9 mouse cellular contexts compared by ENCODE assay signal in the genomic region with DNA sequence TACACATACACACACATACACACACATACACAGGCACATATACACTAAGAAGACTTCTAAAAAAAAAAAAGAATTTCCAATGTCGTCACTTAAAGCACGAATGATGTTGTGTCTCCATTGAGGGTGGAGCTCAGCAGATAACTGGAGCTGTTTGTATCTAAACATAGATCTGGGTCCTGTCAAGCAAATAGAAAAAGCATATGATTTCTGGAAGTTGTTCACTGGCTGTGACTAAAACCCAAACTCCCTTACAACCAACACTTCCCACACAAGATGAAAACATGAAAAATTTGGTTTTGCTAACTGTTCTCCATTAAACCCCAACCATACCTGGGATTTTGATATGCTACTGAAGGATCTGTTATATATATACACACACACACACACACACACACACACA. TPM values are rescaled to one million over a fixed set of nuclear protein-coding genes. Genes with fewer than 3 reads are reported as not detected.
A peak's percentile ranks its signal among the peaks of the same experiment; 100 is the strongest.
DNase-seq lines count a peak whose midpoint lies in the region; ATAC-seq and TF ChIP-seq lines count a peak whose summit lies in the region.
"Had no signal": no experiment of that assay in that cellular context is flagged by ENCODE, and none has a peak within 500 bp of the region (broad histone marks: within the 10 kb centered on the region; RNA-seq: fewer than 3 reads in every experiment).

No protein-coding gene starts in this region.

- peak overlapping the region; percentile 71 for H3K4me2 ChIP-seq in heart, embryonic 14.5 days (ENCODE audit: low read length)
- no peak overlapping the region for H3K4me2 ChIP-seq in midbrain, embryonic 11.5 days
- H3K4me2 ChIP-seq in midbrain, embryonic 13.5 days (replicated peaks): no peak overlapping the region
- no peak overlapping the region for H3K4me2 ChIP-seq in hindbrain, postnatal 0 days (ENCODE audit: low read depth, low read length)
- H3K4me2 ChIP-seq: forebrain, embryonic 15.5 days had no signal

- ATAC-seq in heart, embryonic 14.5 days (ENCODE audit: insufficient number of reproducible peaks, insufficient read depth, low FRiP score, low read depth): no peak
- no peak for ATAC-seq in midbrain, embryonic 11.5 days (ENCODE audit: low FRiP score)
- ATAC-seq in midbrain, embryonic 13.5 days: no peak
- no peak for ATAC-seq in hindbrain, postnatal 0 days
- ATAC-seq in erythroid progenitor cell, adult 5-6 weeks (replicated peaks; ENCODE audit: low FRiP score, poor library complexity, severe bottlenecking): no peak

- intact Hi-C loops in heart, postnatal 10 days (cut with DNase I): loop anchor here (5.0 kb wide), 2 partner anchors 60 to 70 kb away; partner anchors contain the start of gene Map3k1

- no peak overlapping the region for H3K9ac ChIP-seq in heart, embryonic 14.5 days (ENCODE audit: low read length)
- H3K9ac ChIP-seq in midbrain, embryonic 11.5 days (ENCODE audit: low read length): no peak overlapping the region
- H3K9ac ChIP-seq in midbrain, embryonic 13.5 days (replicated peaks): no peak overlapping the region
- H3K9ac ChIP-seq in hindbrain, postnatal 0 days (replicated peaks; ENCODE audit: low read length): no peak overlapping the region
- H3K9ac ChIP-seq: forebrain, embryonic 15.5 days had no signal

- no peak for TF ChIP-seq CTCF in hindbrain, postnatal 0 days (IDR thresholded peaks at IDR 0.05; ENCODE audit: low read depth)
- no peak for TF ChIP-seq CTCF in small intestine, adult 2 months (IDR thresholded peaks at IDR 0.05; ENCODE audit: extremely low read depth, insufficient read length, insufficient replicate concordance, low read depth, low read length)

- H3K36me3 ChIP-seq in heart, embryonic 14.5 days (ENCODE audit: control insufficient read depth, insufficient read depth, low read length): no peaks in the 10 kb centered on the region
- H3K36me3 ChIP-seq in midbrain, embryonic 11.5 days (ENCODE audit: control insufficient read depth, insufficient read depth, low read length): no peaks in the 10 kb centered on the region
- H3K36me3 ChIP-seq in midbrain, embryonic 13.5 days: no peaks in the 10 kb centered on the region
- H3K36me3 ChIP-seq in hindbrain, postnatal 0 days (ENCODE audit: insufficient read depth, low read length): no peaks in the 10 kb centered on the region
- H3K36me3 ChIP-seq in small intestine, adult 2 months (ENCODE audit: control insufficient read depth, insufficient read depth, low read length): no peaks in the 10 kb centered on the region
- H3K36me3 ChIP-seq: forebrain, embryonic 15.5 days had no signal

- TF ChIP-seq POLR2A in small intestine, adult 2 months (IDR thresholded peaks at IDR 0.05; ENCODE audit: low read depth, low read length): no peak

- DNase-seq in heart, postnatal 10 days: no peak
- peak; percentile 45 for DNase-seq in midbrain, embryonic 11.5 days (ENCODE audit: low spot score, missing footprints)
- no peak for DNase-seq in hindbrain, postnatal 0 days (ENCODE audit: low spot score)
- no peak for DNase-seq in retina, embryonic 14.5 days (ENCODE audit: low spot score)

- peaks cover 13 to 28% of the 10 kb centered on the region in 2 experiments for H3K4me1 ChIP-seq in heart, embryonic 14.5 days (ENCODE audit: control insufficient read depth in 2 of 2, insufficient read depth in 2 of 2, low read length in 2 of 2)
- H3K4me1 ChIP-seq in midbrain, embryonic 11.5 days (ENCODE audit: control insufficient read depth, insufficient read depth, low read length): no peaks in the 10 kb centered on the region
- peaks cover 16% of the 10 kb centered on the region for H3K4me1 ChIP-seq in midbrain, embryonic 13.5 days (replicated peaks)
- peaks cover 13% of the 10 kb centered on the region; the same call in 1 of the 2 replicates for H3K4me1 ChIP-seq in hindbrain, postnatal 0 days (ENCODE audit: insufficient read depth, low read length)
- H3K4me1 ChIP-seq in small intestine, adult 2 months (ENCODE audit: control insufficient read depth, insufficient read depth, insufficient read length, low read length): peaks cover 2% of the 10 kb centered on the region; the same call in 1 of the 2 replicates

- H3K9me3 ChIP-seq in heart, embryonic 14.5 days (ENCODE audit: control insufficient read depth, low read length): no peaks in the 10 kb centered on the region
- H3K9me3 ChIP-seq in midbrain, embryonic 11.5 days (ENCODE audit: control insufficient read depth, low read length): no peaks in the 10 kb centered on the region
- H3K9me3 ChIP-seq in midbrain, embryonic 13.5 days: no peaks in the 10 kb centered on the region
- H3K9me3 ChIP-seq in hindbrain, postnatal 0 days (ENCODE audit: low read length): no peaks in the 10 kb centered on the region
- H3K9me3 ChIP-seq: forebrain, embryonic 15.5 days had no signal

- 75% methylated on average over 2 of the region's 2 CpGs for WGBS in heart, embryonic 14.5 days
- WGBS in midbrain, embryonic 11.5 days: 83% methylated on average over 2 of the region's 2 CpGs
- WGBS in midbrain, embryonic 13.5 days: 91% methylated on average over 2 of the region's 2 CpGs
- 92% methylated on average over 2 of the region's 2 CpGs for WGBS in hindbrain, postnatal 0 days
- 87% methylated on average over 2 of the region's 2 CpGs for WGBS in small intestine, adult 2 months

- H3K27ac ChIP-seq in heart, embryonic 14.5 days (replicated peaks in 1 of 2; ENCODE audit: control insufficient read depth in 1 of 2, insufficient read depth in 1 of 2, low read depth in 2 of 2, low read length in 2 of 2): 0 out of 4 replicates have a peak overlapping the region, but pooled peaks of 1 of the 2 experiments have one; percentile 14
- no peak overlapping the region for H3K27ac ChIP-seq in midbrain, embryonic 11.5 days (ENCODE audit: low read depth, low read length)
- H3K27ac ChIP-seq in midbrain, embryonic 13.5 days: no peak overlapping the region
- H3K27ac ChIP-seq in hindbrain, postnatal 0 days: peak overlapping the region; percentile 61; the same call in 1 of the 2 replicates
- 0 out of 2 replicates have a peak overlapping the region, but pooled peaks have one; percentile 11 for H3K27ac ChIP-seq in small intestine, adult 2 months (ENCODE audit: insufficient read depth, low read depth, low read length)

- no peaks in the 10 kb centered on the region for H3K27me3 ChIP-seq in heart, embryonic 14.5 days (ENCODE audit: control insufficient read depth, insufficient read depth, low read length)
- no peaks in the 10 kb centered on the region for H3K27me3 ChIP-seq in midbrain, embryonic 11.5 days (ENCODE audit: control insufficient read depth, insufficient read depth, low read length)
- no peaks in the 10 kb centered on the region for H3K27me3 ChIP-seq in midbrain, embryonic 13.5 days
- H3K27me3 ChIP-seq in hindbrain, postnatal 0 days (ENCODE audit: insufficient read depth, low read length): no peaks in the 10 kb centered on the region
- no peaks in the 10 kb centered on the region for H3K27me3 ChIP-seq in small intestine, adult 2 months (ENCODE audit: control insufficient read depth, insufficient read depth, low read length)

- H3K4me3 ChIP-seq in heart, embryonic 14.5 days (ENCODE audit: control insufficient read depth in 1 of 2, insufficient read depth in 1 of 2, low read depth in 1 of 2, low read length in 2 of 2): no peak overlapping the region
- no peak overlapping the region for H3K4me3 ChIP-seq in midbrain, embryonic 11.5 days (ENCODE audit: low read depth, low read length)
- H3K4me3 ChIP-seq in midbrain, embryonic 13.5 days (replicated peaks): no peak overlapping the region
- no peak overlapping the region for H3K4me3 ChIP-seq in hindbrain, postnatal 0 days (ENCODE audit: low read length)
- H3K4me3 ChIP-seq in small intestine, adult 2 months (ENCODE audit: low read depth, low read length): no peak overlapping the region
- H3K4me3 ChIP-seq: forebrain, embryonic 15.5 days had no signal

RNA-seq across cellular contexts. Expression of gene Map3k1, which starts 58.5 kb away (rescaled TPM):
- 15.3 and 15.7 TPM in 2 replicates for polyA plus RNA-seq in heart, embryonic 14.5 days (2014; fragmentation: Nextera tagmentation; extraction: Ambion mirVana)
- total RNA-seq in heart, postnatal 10 days (2021): 10 to 100 TPM; 33.7 to 38.5 TPM
- polyA plus RNA-seq in midbrain, embryonic 11.5 days (2014; fragmentation: Nextera tagmentation; extraction: Ambion mirVana): 12.0 and 14.4 TPM in 2 replicates
- polyA plus RNA-seq in midbrain, embryonic 13.5 days (2015; fragmentation: Nextera tagmentation; extraction: Ambion mirVana): 12.0 and 12.6 TPM in 2 replicates
- 36.3 and 45.3 TPM in 2 replicates for total RNA-seq in hindbrain, postnatal 0 days (2014; rRNA removed)
- 15.3 and 19.2 TPM in 2 replicates for polyA plus RNA-seq in hindbrain, postnatal 0 days (2015; fragmentation: Nextera tagmentation; extraction: Ambion mirVana)
- polyA plus RNA-seq in small intestine, adult 2 months (2012; rRNA removed): 5.1 and 15.0 TPM in 2 replicates
- total RNA-seq in erythroid progenitor cell, adult 5-6 weeks (2015; ENCODE audit: low replicate concordance): 75.0 and 104 TPM in 2 replicates
- total RNA-seq in erythroid progenitor cell, adult 5-6 weeks (2017; ENCODE audit: low replicate concordance): 124 and 167 TPM in 2 replicates

Comparison
In these comparisons a context has a peak if more than half of its experiments do, and no peak if none do; other contexts are left out.
1. H3K27ac ChIP-seq: peak in hindbrain, postnatal 0 days (single experiment) and small intestine, adult 2 months (single experiment); none in midbrain, embryonic 11.5 days (single experiment) and midbrain, embryonic 13.5 days (single experiment).